In the genomic region with DNA sequence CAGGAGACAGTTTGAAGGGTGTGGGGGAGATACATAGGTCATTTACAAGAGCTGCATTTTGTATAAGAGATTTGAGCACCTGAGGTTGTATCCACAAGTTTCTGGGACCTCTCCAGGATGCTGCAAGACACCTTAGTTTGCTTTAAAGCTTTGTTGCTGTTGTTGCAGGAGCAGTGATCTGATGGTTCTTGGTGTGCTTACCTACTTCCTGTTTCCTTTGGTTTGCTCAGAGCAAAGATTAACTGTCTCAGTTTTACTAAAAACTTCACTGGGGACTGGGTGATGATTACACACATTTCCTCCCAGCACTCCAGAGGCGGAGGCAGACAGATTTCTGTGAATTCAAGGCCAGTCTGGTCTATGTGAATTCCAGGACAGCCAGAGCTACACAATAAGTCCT, we compare ENCODE assay signal across 18 mouse cellular contexts. TPM values are rescaled to one million over a fixed set of nuclear protein-coding genes. Genes with fewer than 3 reads are reported as not detected.
DNase-seq lines count a peak whose midpoint lies in the region; ATAC-seq and TF ChIP-seq lines count a peak whose summit lies in the region.
"Had no signal": no experiment of that assay in that cellular context is flagged by ENCODE, and none has a peak within 500 bp of the region (broad histone marks: within the 10 kb centered on the region; RNA-seq: fewer than 3 reads in every experiment).

No protein-coding gene starts in this region.

- no peak for TF ChIP-seq POLR2A in thymus, adult 2 months (IDR thresholded peaks at IDR 0.05; ENCODE audit: control insufficient read depth, extremely low read depth, insufficient read depth, low read length, poor library complexity)

- peak overlapping the region; percentile 55 for H3K27ac ChIP-seq in thymus, adult 2 months (ENCODE audit: control insufficient read depth, insufficient read depth, low read length)
- H3K27ac ChIP-seq: hindbrain, postnatal 0 days; liver, embryonic 12.5 days; stomach, postnatal 0 days had no signal

- H3K36me3 ChIP-seq in thymus, adult 2 months (ENCODE audit: control insufficient read depth, insufficient read depth, low read length): no peaks in the 10 kb centered on the region
- H3K36me3 ChIP-seq in G1E (replicated peaks): peaks cover 3% of the 10 kb centered on the region
- H3K36me3 ChIP-seq: liver, embryonic 12.5 days had no signal

- DNase-seq in thymus, adult 2 months: peak; percentile 18
- DNase-seq in thymus, postnatal 4 days: no peak
- DNase-seq in G1E (ENCODE audit: low spot score) (peak; percentile 10), MN1 (ENCODE audit: low spot score) (no peak)
- peak; percentile 81 for DNase-seq in induced T-regulatory cell, adult 2 months (ENCODE audit: low read depth)
- DNase-seq in yolk sac, embryonic 10.5 days (ENCODE audit: low spot score): peak; percentile 39
- DNase-seq: adrenal gland, postnatal 25 days; cerebellum, postnatal 10 days; forebrain, postnatal 0 days; gastrocnemius, postnatal 10 days; heart, postnatal 10 days; kidney, postnatal 25 days; right cerebral cortex, adult 18-20 months had no signal

- peaks cover 6% of the 10 kb centered on the region for H3K4me1 ChIP-seq in thymus, adult 2 months (replicated peaks; ENCODE audit: control insufficient read depth, insufficient read depth, low read length)
- H3K4me1 ChIP-seq in G1E (ENCODE audit: insufficient read depth, low read depth, low read length): peaks cover 17% of the 10 kb centered on the region

- no peak for ATAC-seq in G1E (ENCODE audit: extremely low read depth, insufficient number of reproducible peaks, low FRiP score, poor library complexity, severe bottlenecking)
- no peak for ATAC-seq in monocyte, adult 5-6 weeks (replicated peaks; ENCODE audit: insufficient number of reproducible peaks, low FRiP score, low TSS enrichment, poor library complexity, severe bottlenecking)
- ATAC-seq: forebrain, postnatal 0 days; hindbrain, postnatal 0 days; liver, embryonic 12.5 days; lung, postnatal 0 days had no signal

- no peak for TF ChIP-seq CTCF in thymus, adult 2 months (IDR thresholded peaks at IDR 0.05; ENCODE audit: borderline replicate concordance, control insufficient read depth, extremely low read depth, insufficient read depth, low read length, poor library complexity)
- no peak for TF ChIP-seq CTCF in G1E (IDR thresholded peaks at IDR 0.05; ENCODE audit: low read depth, low read length)

- no peaks in the 10 kb centered on the region for H3K27me3 ChIP-seq in thymus, adult 2 months (ENCODE audit: control insufficient read depth, insufficient read depth, low read length)
- H3K27me3 ChIP-seq in G1E (ENCODE audit: insufficient read depth, low read length): peaks cover 4% of the 10 kb centered on the region; the same call in 1 of the 2 replicates
- H3K27me3 ChIP-seq: liver, embryonic 12.5 days had no signal

- H3K9me3 ChIP-seq in G1E (replicated peaks): no peaks in the 10 kb centered on the region
- H3K9me3 ChIP-seq: liver, embryonic 12.5 days had no signal

- WGBS in thymus, adult 2 months: 16% methylated on average over 1 of the region's 1 CpGs

- no peak overlapping the region for H3K4me3 ChIP-seq in thymus, adult 2 months (ENCODE audit: control insufficient read depth, insufficient read depth, low read length)
- no peak overlapping the region for H3K4me3 ChIP-seq in G1E (ENCODE audit: low read depth, low read length)
- H3K4me3 ChIP-seq: liver, embryonic 12.5 days had no signal

RNA-seq across cellular contexts. Expression of a gene that starts 1.8 kb away (rescaled TPM):
- 50.5 and 64.3 TPM in 2 replicates for polyA plus RNA-seq in thymus, adult 2 months (2012; rRNA removed)
- total RNA-seq in G1E (2014; fragmentation: Nextera tagmentation): 38.8 and 49.5 TPM in 2 replicates
- total RNA-seq in G1E (2017): 66.9 and 81.2 TPM in 2 replicates
- 77.6 and 112 TPM in 2 replicates for polyA plus RNA-seq in G1E (2012)
- total RNA-seq in monocyte, adult 5-6 weeks (2017): 145 to 184 TPM (median 151 TPM) in 3 replicates

RNA-seq across cellular contexts. Expression of a gene that starts 35.4 kb away (rescaled TPM):
- 146 and 213 TPM in 2 replicates for polyA plus RNA-seq in thymus, adult 2 months (2012; rRNA removed)
- total RNA-seq in G1E (2014; fragmentation: Nextera tagmentation): 64.5 and 64.9 TPM in 2 replicates
- 225 and 263 TPM in 2 replicates for total RNA-seq in G1E (2017)
- polyA plus RNA-seq in G1E (2012): 16.9 and 19.3 TPM in 2 replicates
- total RNA-seq in monocyte, adult 5-6 weeks (2017): 70.5 to 164 TPM (median 136 TPM) in 3 replicates

Comparison
In these comparisons a context has a peak if more than half of its experiments do, and no peak if none do; other contexts are left out.
1. DNase-seq: peak in thymus, adult 2 months (single experiment), G1E (single experiment), induced T-regulatory cell, adult 2 months (single experiment) and yolk sac, embryonic 10.5 days (single experiment); none in thymus, postnatal 4 days (single experiment) and MN1 (single experiment).